Mouse (Mus musculus): Measurements from ENCODE around the gene Flvcr1. TPM values are rescaled to one million over a fixed set of nuclear protein-coding genes. Genes with fewer than 3 reads are reported as not detected.

Gene Flvcr1
- 15.0 and 23.8 TPM in 2 replicates for total RNA-seq (2021)
- long read RNA-seq, experiment 1, full-length matches to known transcripts = 9 of 11 reads
- long read RNA-seq, experiment 1, partial matches to known transcripts = 0 of 11 reads
- long read RNA-seq, experiment 1, other reads (novel, unspliced or antisense) = 2 of 11 reads
- long read RNA-seq, experiment 2, full-length matches to known transcripts = 5 of 8 reads
- long read RNA-seq, experiment 2, partial matches to known transcripts = 0 of 8 reads
- long read RNA-seq, experiment 2, other reads (novel, unspliced or antisense) = 3 of 8 reads

DNA sequence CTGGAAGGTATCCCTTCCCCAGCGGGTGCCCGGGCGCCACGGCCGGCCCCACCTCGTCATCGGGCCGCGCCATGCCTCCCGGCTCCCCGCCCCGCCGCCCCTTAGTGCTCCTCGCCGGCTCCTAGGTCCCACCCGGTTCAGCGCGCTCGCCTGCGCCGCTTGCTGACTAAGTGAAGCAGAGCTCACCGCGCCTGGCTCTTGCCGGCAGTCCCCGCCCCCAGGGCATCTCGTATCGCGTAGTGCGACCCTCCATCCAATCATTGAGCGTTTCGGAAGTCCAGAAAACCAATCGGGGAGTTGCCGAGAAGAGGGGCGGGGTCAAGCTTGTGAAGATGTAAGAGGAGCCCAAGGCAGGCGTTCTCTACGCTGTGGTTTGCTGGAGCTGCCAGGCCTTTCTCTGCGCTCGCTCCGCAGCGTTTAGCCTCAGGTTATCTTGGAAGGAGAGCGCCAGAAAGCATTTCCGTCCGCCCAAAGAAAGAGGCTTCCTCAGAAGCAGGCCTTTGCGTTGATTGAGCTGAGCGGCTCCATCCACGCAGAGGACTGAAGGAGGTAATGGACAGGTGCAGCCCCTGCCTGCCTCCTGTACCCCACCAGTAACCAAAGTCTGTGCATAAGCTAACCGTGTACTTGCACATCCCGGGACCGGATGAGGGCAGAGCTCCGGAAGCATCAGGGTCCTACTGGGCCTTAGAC is at the start of gene Flvcr1:
TSS of gene Flvcr1 (minus strand) at position 138 of the 693 bp plus-strand sequence.
- peak; percentile 99 for DNase-seq

DNA sequence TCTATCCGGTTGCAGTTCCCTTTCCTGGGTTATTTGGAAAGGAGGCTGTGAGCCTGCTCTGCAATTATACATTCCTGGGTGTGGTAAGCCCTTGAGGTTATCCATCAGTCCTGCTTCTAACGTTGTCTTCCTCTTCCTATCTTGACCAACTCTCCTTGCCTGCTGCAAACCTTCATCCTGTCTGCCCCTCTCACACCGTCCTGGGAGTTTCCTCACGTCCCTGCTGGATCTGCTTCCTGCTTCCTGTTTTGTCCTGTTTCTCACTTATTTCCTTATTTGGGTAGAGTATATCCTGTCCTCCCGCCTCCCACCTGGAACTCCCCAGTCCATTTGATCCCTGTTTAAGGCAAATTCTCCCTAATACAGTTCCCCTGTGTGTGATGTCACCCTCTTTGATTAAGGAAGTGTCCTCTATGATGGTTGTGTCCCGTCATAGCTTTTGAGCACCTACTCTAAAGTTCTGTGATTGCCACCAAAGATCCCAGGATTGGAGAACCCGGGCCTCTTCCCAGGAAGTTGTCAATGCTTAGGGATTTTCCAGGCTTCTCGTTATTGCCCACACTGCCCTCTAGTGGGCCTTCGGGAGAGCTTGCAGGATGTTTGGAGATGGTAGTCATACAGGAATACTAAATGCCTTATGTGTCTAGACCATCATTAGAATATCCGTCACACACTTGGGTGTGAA is 49.4 kb upstream of the Flvcr1 start:
- peak; percentile 75 for DNase-seq

DNA sequence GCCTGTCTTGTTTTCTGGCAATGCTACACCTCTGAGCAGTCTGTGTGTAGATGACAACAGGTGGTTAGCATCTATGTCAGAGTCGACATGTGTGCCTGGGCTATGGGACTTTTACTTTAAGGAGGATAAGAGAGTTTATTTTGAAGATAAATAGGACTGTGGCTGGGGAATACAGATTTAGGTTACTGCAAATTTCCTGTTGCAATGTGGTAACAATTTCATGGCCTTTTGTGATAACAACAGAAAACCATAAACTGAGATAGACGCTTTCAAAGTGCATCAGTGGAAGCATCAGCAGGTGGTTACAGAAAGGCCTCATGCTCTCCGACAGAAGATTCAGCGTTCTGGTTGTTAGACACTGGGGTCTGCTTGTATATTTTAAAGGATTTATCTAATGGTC is 47.5 kb upstream of the Flvcr1 start:
- no peak for DNase-seq

DNA sequence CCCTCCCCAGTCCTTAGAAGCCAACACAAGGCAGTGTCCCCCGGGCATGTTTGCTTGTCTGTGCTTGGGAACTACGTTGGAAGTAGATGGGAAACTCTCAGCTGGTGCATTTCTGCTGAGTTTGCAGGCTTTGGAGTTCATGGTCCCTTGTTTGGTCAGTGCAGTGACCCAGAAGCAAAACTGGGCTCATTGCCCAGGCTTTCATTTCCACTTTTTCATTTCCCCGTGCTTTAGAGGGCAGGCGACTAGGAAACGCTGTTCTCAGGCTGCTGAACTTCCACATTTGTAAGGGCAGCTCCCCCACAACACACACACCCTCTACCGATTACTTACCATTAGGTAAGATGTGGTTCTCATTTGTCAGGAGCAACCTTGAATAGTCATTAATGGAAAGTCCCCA is 47.0 kb upstream of the Flvcr1 start:
- peak; percentile 81 for DNase-seq

DNA sequence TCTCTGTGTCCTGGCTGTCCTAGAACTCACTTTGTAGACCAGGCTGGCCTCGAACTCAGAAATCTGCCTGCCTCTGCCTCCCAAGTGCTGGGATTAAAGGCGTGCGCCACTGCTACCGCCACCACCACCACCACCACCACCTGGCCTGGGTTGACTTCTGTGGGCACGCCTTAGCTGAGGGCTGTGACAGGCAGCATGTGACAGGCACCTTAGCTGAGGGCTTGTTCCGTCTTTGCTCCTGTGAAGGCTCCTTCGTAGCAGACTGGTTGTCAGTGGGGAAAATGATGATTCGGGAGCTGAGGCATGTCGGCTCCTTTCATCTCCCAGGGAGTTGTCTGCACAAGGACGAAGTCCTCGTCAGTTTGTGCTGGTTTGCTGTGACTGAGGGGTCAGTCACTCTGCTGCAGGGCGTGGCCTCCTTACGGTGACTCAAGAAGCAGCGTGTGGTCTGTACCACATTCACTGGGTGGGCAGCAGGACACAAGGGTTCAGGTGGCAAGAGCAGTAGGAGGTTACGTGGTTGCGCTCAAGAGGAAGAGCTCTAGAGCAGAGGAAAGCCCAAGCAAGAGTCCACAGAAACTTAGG is 46.5 kb upstream of the Flvcr1 start:
- DNase-seq = peak; percentile 68

DNA sequence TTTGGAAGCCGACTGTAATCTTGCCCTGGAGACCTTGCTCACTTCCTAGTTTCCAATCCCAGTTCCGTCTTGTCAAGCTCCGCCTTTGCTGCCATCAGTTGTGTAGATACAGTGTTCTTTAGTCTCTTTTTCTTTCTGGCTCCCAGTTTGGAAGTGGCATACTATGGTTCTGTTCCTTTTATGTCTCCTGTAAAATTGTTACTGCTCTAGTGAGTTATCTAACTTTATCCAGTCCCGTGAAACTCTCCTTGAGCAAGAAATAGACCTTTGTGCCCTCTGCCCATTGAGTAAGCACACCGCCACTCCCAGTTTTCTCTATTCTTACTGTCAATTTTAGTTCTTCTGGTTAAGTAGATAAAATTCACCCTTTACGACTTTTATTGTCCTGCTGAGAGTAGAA is 45.7 kb upstream of the Flvcr1 start:
- DNase-seq = no peak

DNA sequence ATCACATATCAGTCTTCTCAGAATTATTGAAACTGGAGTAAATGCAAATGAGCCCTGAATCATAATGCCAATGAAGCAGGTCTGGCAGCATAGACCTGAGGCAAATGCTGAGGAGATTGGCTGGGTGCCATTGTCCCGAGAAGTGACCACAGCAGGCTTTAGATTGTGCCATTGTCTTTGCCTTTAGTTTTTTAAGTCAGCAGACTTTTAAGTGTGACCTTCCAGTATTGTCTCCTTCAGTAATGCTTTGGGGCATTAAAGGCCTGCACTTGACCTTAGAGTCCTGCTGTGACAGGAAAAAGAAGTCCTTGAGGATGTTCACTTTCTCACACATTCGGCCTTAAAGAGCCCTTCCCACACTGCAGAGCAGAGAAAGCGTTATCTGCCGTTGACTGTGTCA is 44.3 kb upstream of the Flvcr1 start:
- no peak for DNase-seq

DNA sequence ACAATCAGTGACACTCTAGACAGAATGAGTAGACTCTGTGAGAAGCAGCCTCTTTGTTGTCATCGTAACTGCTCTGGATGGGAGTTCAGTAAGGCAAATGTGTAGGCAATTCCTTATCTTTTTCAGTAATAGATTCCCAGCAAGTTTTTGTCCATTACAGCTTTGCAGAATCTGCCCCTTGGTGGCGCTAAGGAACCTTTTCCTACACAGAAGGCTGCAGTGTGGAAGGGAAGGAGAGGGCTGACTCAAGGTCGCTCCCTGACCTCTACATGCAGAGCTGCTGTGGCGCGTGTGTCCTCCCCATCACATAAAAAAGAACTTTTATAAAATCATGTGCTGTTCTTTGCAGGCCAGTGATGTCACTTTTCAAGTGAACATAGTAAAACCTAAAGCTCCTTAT is 42.4 kb upstream of the Flvcr1 start:
- peak; percentile 77 for DNase-seq

DNA sequence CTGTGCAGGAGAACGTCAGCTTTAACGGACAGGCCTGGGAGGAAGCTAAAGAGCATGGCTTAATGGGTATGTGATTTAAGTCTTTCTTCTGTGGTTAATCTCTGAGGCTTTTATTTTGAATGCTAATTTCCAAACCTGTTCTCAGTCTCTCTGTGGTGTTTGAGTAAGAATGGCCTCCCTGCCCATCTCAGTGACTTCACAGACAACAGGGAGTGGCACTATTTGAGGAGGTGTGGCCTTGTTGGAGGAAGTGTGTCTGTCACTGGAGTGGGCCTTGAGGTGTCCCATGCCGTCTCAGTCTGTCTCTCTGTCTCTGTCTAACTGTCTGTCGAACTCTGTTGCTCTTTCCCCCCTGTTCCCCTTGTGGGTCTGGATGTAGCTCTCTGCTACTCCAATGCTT is 39.2 kb upstream of the Flvcr1 start:
- no peak for DNase-seq

DNA sequence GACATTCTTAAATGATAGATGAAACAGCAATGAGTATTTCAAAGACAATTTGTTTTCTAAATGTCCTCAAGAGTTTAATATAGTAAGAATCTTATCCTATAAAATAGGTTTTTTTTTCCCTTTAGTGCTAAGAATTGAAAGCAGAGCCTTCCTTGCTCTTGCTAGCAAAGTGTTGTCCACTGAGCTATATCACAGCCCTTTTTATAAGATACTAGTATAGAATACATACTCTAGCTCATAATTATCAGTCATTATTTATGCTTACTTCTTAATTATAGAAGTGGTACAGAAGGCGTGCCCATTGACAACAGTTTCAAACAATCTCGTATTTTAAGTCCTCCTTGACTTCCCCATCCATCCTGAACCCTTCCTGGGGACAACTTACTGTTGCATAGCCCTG is 38.6 kb upstream of the Flvcr1 start:
- DNase-seq = no peak

DNA sequence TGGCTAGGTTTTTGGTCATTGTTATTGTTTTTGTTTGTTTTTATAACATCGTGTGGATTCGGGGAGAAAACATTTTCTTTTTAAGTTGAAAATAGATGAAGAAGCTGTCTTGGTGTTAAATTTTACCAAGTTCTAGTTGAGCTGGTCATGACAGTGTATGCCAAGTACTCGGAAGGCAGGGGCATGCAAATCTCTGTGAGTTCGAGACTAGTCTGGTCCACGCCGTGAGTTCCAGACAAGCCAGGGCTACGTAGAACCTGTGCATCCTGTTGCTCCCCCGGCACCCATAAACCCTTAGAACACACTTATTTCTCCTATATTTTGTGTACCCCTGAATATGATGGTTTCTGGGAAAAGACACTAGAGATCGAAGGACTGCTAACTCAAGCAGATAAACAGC is 37.7 kb upstream of the Flvcr1 start:
- no peak for DNase-seq

DNA sequence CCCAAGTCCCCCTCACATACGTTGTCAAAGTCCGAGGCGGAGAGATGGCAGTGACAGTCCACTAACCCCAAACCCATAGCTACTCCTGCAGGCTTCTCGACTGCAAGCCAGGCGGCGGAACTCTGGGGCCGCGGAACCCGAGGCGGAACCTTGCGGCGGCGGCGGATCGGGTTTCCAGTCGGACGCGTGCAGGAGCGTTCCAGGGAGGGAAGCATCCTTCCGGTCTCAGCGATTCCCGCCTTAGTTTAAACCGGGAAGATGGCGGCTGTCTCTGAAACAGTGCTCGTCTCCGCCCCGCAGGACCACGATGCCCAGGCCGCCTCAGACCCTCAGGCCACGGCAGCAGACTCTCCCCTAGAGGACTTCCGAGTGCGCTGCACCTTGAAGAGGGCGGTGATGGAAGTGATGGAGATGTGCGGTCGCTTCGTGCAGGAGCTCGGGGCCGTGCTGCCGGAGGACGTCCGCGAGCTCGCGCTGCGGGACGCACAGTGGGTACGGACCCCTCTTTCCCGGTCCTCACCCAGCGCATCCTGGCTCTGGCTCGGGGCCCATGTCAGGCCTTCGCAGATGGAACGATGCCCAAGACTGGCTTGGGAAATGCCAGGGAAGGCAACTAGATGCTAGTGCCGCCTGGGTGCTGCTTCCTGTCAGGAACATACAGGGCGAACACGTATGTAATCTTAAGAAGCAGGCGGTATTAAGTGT is 37.0 kb upstream of the Flvcr1 start, which contains the start of the genes Tatdn3 and Nsl1:
TSS of gene Tatdn3 (minus strand) at position 152 of the 705 bp plus-strand sequence.
TSS of gene Nsl1 (plus strand) at position 232 of the 705 bp plus-strand sequence.
- DNase-seq = peak; percentile 95

DNA sequence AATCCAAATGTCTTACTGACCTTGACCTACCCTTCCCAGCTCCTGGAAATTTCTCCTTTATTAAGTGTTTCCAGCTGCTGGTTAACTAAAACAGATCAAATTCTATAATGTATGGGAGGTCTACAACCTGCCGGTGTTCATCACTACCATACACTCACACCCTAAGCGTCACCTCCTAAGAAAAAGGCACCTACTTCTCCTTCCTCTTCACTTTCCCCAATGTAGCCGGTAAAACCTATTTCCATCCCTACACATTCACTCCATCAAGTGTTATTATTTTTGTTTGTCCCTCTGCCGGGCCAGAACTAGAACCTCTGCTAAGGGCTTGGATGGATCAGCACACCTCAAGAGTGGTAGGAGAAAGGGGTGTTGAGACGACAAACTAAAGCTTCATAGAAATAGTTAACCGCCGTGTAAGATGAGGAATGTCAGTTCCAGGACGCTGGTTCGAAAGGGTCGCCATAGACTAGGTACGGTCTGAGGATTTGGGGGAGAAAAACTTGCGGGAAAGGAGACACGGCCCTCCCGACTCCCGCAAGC is 36.4 kb upstream of the Flvcr1 start:
- no peak for DNase-seq

DNA sequence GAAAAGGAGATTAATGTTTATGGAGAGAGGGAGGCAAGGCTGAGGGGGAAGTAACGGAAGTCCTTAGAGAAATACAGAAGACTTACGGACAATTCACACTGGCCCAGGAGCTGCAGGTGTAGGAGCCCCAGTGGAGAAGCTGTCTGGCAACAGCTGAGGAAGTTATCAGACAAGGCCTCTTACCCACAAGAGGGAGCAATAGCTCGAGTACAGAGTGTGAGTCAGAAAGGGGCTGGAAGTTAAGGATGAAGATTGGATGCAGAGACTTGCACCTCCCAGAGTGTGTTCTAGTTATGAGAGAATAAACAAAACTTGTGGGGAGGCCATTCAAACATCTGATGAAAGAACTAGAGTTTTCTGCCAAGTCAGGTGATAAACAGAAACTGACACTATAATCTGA is 31.5 kb upstream of the Flvcr1 start:
- DNase-seq = no peak

DNA sequence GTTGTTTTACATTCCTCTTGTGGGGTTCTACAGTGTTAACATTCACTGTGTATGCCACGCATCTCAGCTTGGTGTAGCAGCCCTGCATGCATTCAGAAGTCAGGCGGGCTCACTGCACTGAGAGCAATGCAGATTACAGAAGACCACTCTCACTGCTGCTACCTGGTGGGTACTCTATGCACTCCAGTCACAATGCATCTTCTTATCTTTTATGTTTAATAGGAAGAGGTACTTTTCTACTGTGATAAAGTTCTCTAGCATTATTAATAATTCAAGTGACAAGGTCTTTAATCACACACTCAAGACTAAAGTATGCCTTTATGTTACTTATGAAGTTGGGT is 29.5 kb upstream of the Flvcr1 start:
- no peak for DNase-seq

DNA sequence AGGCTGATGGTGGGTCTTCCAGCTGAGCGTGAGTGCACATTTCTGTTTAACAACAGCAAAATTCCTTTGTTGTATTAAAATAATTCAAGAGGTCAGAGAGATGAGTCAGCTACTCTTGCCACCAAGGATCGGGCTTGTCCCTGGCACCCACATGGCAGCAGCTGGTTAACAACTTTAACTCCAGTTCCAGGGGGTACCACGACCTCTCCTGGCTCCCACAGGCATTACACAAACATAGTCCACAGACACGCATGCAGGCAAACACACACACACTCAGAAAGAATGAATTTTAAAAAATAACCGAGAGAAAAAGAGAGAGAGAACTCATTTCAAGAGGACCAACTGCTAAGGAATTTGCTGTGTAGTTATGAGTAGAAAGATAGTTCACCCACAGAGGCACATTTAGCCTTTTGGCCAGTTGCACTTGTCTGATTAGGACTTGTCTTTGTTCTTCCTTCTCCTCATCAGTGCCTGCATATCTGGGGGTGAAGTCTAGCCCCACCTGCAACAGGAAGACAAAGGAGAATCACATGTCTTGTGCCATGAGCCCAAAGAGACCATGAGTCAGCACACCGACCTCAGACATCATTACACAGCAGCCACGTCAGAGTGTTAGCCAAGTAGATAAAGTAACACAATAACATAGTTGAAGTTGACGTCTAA is 29.0 kb upstream of the Flvcr1 start:
- DNase-seq = peak; percentile 70

DNA sequence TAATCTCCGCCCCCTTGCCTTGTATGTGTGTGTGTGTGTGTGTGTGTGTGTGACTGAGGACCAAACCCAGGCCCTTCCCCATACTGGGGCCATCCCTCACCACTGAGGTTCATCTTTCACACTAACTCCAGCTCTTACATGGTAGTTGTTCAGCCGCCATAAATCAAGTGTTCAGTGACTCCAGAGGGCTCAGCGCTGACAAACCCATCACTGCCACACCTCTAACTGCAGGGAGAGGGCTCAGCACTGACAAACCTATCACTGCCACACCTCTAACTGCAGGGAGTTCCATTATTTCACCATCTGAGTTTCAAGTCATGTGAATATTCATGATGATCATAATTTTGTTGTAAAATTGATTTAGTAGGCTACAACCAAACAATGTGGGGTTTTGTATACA is 27.6 kb upstream of the Flvcr1 start:
- no peak for DNase-seq

DNA sequence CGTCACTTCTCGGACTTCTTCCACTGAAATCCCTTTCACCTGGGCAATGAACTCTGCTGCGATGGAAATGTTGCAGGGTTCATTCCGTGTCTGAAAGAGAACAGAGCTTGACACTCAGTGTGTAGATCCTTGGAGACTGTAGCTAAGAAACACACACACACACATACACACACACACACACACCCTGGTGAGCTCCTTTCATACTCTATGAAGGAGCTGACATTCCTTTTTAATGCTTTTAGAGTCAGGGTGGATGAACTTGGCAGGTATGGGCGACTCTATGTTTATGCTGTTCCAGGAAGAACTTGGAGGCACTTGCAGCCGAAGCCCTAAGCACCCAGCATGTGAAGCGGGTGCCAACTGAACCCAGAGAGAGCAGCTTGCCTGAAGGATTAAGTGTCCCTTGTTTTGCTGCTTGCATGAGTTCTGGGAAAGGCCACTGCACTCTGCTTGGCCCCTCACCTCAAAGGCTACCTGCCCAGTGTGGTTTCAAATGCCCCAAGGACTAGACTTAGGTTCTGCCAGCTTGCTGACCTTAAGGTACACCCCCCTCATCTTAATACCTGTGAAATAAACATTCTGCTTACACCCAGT is 20.4 kb upstream of the Flvcr1 start:
- peak; percentile 52 for DNase-seq

DNA sequence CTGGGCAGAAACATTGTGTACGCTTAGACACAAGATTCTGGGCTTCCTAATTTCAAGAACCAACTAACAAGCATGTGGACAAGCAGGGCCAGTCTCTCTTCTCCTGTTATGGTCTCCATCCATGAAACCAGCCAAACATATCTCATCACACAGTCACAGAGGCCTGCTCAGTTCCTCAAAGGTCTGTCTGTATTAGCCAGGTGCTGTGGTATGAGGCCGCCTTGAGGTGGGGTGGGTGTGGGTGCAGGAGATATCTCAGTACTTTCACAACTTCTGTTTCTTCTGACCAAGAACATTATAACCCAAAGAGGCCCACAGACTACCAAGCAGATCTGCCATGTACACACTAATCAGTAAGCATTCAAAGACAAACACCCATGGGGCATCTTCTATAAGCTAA is 19.3 kb upstream of the Flvcr1 start:
- DNase-seq = no peak

DNA sequence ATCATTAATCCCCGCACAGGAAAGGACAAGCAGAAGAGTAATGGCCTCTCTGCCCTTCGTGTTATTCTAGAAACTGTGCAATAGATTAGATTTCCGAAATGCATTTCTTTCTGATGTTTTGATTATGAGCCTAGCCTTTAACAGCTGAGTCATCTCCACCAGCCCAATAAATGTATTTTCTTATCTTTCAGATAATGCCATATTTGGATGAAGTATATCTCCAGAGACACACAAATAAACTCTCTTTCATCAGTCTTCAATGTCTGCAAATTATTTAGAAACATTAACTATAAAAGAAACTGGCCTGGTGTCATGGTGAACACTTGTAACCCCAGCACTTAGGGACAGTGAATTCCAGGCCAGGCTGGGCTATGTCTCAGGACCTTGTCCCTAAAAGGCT is 16.7 kb upstream of the Flvcr1 start:
- DNase-seq = no peak

DNA sequence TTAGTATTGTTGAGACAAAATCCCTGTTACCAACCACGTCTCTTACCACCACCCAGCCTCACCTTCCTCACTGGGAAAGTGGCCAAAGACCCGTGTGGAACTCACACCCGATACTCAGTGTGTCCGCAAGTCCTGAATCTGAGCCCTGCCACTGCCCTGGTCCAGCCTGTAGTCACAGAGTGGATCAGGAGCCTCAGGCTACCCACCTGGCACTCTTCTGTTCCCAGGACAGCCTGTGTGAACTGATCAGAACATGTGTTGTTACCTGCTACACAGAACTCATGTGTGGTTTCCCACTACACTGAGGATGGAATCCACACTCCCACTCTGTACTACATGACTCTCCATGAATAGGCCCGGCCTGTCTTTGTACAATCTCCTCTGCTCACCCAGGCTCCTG is 16.1 kb upstream of the Flvcr1 start:
- no peak for DNase-seq
